Mouse (Mus musculus): Measurements from ENCODE around the gene Etnk1. TPM values are rescaled to one million over a fixed set of nuclear protein-coding genes. Genes with fewer than 3 reads are reported as not detected.

The Etnk1 gene
- polyA plus RNA-seq, 1 experiment = 113 TPM

- no peak overlapping the region for H3K4me3 ChIP-seq (ENCODE audit: control insufficient read depth, insufficient read depth, low read length)
- no peak for TF ChIP-seq POLR2A (IDR thresholded peaks at IDR 0.05; ENCODE audit: control insufficient read depth, extremely low read depth, insufficient read depth, low read length, poor library complexity)
- TF ChIP-seq CTCF (IDR thresholded peaks at IDR 0.05; ENCODE audit: borderline replicate concordance, control insufficient read depth, extremely low read depth, insufficient read depth, low read length, poor library complexity) = no peak
- WGBS = 74% methylated on average over 6 of the region's 6 CpGs
- peaks cover 5% of the 10 kb centered on the region; the same call in 1 of the 2 replicates for H3K4me1 ChIP-seq (replicated peaks; ENCODE audit: control insufficient read depth, insufficient read depth, low read length)
- DNase-seq = no peak
- no peaks in the 10 kb centered on the region for H3K27me3 ChIP-seq (ENCODE audit: control insufficient read depth, insufficient read depth, low read length)
- no peaks in the 10 kb centered on the region for H3K36me3 ChIP-seq (ENCODE audit: control insufficient read depth, insufficient read depth, low read length)
- no peak overlapping the region for H3K27ac ChIP-seq (ENCODE audit: control insufficient read depth, insufficient read depth, low read length)
Observed at GRCm38 (mm10) chr6:143131895-143132652, 34.9 kb upstream of the Etnk1 start.

GRCm38 (mm10) chr6:143133150-143133549 is 33.9 kb upstream of the Etnk1 start:
- TF ChIP-seq CTCF (IDR thresholded peaks at IDR 0.05; ENCODE audit: borderline replicate concordance, control insufficient read depth, extremely low read depth, insufficient read depth, low read length, poor library complexity) (no peak), POLR2A (IDR thresholded peaks at IDR 0.05; ENCODE audit: control insufficient read depth, extremely low read depth, insufficient read depth, low read length, poor library complexity) (no peak)
- Histone ChIP-seq H3K4me1 (replicated peaks; ENCODE audit: control insufficient read depth, insufficient read depth, low read length) (peaks cover 5% of the 10 kb centered on the region; the same call in 1 of the 2 replicates), H3K4me3 (ENCODE audit: control insufficient read depth, insufficient read depth, low read length) (no peak overlapping the region), H3K36me3 (ENCODE audit: control insufficient read depth, insufficient read depth, low read length) (no peaks in the 10 kb centered on the region), H3K27ac (ENCODE audit: control insufficient read depth, insufficient read depth, low read length) (no peak overlapping the region), H3K27me3 (ENCODE audit: control insufficient read depth, insufficient read depth, low read length) (no peaks in the 10 kb centered on the region)
- WGBS = 99% methylated on average over 2 of the region's 2 CpGs
- no peak for DNase-seq

GRCm38 (mm10) chr6:143135097-143135496 is 31.9 kb upstream of the Etnk1 start:
- no peak for TF ChIP-seq CTCF (IDR thresholded peaks at IDR 0.05; ENCODE audit: borderline replicate concordance, control insufficient read depth, extremely low read depth, insufficient read depth, low read length, poor library complexity)
- TF ChIP-seq POLR2A (IDR thresholded peaks at IDR 0.05; ENCODE audit: control insufficient read depth, extremely low read depth, insufficient read depth, low read length, poor library complexity) = no peak
- 0 out of 2 replicates have a peak, but pooled peaks cover 2% of the 10 kb centered on the region for H3K4me1 ChIP-seq (replicated peaks; ENCODE audit: control insufficient read depth, insufficient read depth, low read length)
- 91% methylated on average over 13 of the region's 13 CpGs for WGBS
- H3K27me3 ChIP-seq (ENCODE audit: control insufficient read depth, insufficient read depth, low read length) = no peaks in the 10 kb centered on the region
- no peak for DNase-seq
- no peaks in the 10 kb centered on the region for H3K36me3 ChIP-seq (ENCODE audit: control insufficient read depth, insufficient read depth, low read length)
- H3K4me3 ChIP-seq (ENCODE audit: control insufficient read depth, insufficient read depth, low read length) = no peak overlapping the region
- H3K27ac ChIP-seq (ENCODE audit: control insufficient read depth, insufficient read depth, low read length) = no peak overlapping the region

- WGBS = 97% methylated on average over 7 of the region's 7 CpGs
- H3K27me3 ChIP-seq (ENCODE audit: control insufficient read depth, insufficient read depth, low read length) = no peaks in the 10 kb centered on the region
- H3K36me3 ChIP-seq (ENCODE audit: control insufficient read depth, insufficient read depth, low read length) = no peaks in the 10 kb centered on the region
- H3K4me1 ChIP-seq (replicated peaks; ENCODE audit: control insufficient read depth, insufficient read depth, low read length) = no peaks in the 10 kb centered on the region
- H3K27ac ChIP-seq (ENCODE audit: control insufficient read depth, insufficient read depth, low read length) = no peak overlapping the region
- no peak for TF ChIP-seq POLR2A (IDR thresholded peaks at IDR 0.05; ENCODE audit: control insufficient read depth, extremely low read depth, insufficient read depth, low read length, poor library complexity)
- TF ChIP-seq CTCF (IDR thresholded peaks at IDR 0.05; ENCODE audit: borderline replicate concordance, control insufficient read depth, extremely low read depth, insufficient read depth, low read length, poor library complexity) = no peak
- no peak for DNase-seq
- H3K4me3 ChIP-seq (ENCODE audit: control insufficient read depth, insufficient read depth, low read length) = no peak overlapping the region
Observed at GRCm38 (mm10) chr6:143136688-143137087, 30.3 kb upstream of the Etnk1 start.

- Histone ChIP-seq H3K4me1 (replicated peaks; ENCODE audit: control insufficient read depth, insufficient read depth, low read length) (no peaks in the 10 kb centered on the region), H3K27me3 (ENCODE audit: control insufficient read depth, insufficient read depth, low read length) (no peaks in the 10 kb centered on the region), H3K27ac (ENCODE audit: control insufficient read depth, insufficient read depth, low read length) (no peak overlapping the region), H3K4me3 (ENCODE audit: control insufficient read depth, insufficient read depth, low read length) (no peak overlapping the region), H3K36me3 (ENCODE audit: control insufficient read depth, insufficient read depth, low read length) (no peaks in the 10 kb centered on the region)
- 98% methylated on average over 5 of the region's 5 CpGs for WGBS
- TF ChIP-seq POLR2A (IDR thresholded peaks at IDR 0.05; ENCODE audit: control insufficient read depth, extremely low read depth, insufficient read depth, low read length, poor library complexity) (no peak), CTCF (IDR thresholded peaks at IDR 0.05; ENCODE audit: borderline replicate concordance, control insufficient read depth, extremely low read depth, insufficient read depth, low read length, poor library complexity) (no peak)
- DNase-seq = no peak
Observed at GRCm38 (mm10) chr6:143137341-143137740, 29.7 kb upstream of the Etnk1 start.

- H3K4me1 ChIP-seq (replicated peaks; ENCODE audit: control insufficient read depth, insufficient read depth, low read length) = 0 out of 2 replicates have a peak, but pooled peaks cover 3% of the 10 kb centered on the region
- H3K27me3 ChIP-seq (ENCODE audit: control insufficient read depth, insufficient read depth, low read length) = no peaks in the 10 kb centered on the region
- WGBS = 76% methylated on average over 2 of the region's 2 CpGs
- H3K4me3 ChIP-seq (ENCODE audit: control insufficient read depth, insufficient read depth, low read length) = no peak overlapping the region
- H3K36me3 ChIP-seq (ENCODE audit: control insufficient read depth, insufficient read depth, low read length) = no peaks in the 10 kb centered on the region
- DNase-seq = no peak
- no peak overlapping the region for H3K27ac ChIP-seq (ENCODE audit: control insufficient read depth, insufficient read depth, low read length)
- TF ChIP-seq POLR2A (IDR thresholded peaks at IDR 0.05; ENCODE audit: control insufficient read depth, extremely low read depth, insufficient read depth, low read length, poor library complexity) (no peak), CTCF (IDR thresholded peaks at IDR 0.05; ENCODE audit: borderline replicate concordance, control insufficient read depth, extremely low read depth, insufficient read depth, low read length, poor library complexity) (no peak)
Observed at GRCm38 (mm10) chr6:143139417-143139816, 27.6 kb upstream of the Etnk1 start.
